Mouse (Mus musculus) layer of hippocampus, postnatal 36 days (tissue): ENCODE data around the gene Eif4h. TPM values are rescaled to one million over a fixed set of nuclear protein-coding genes. Genes with fewer than 3 reads are reported as not detected.
A peak's percentile ranks its signal among the peaks of the same experiment; 100 is the strongest.

ENCODE experiments used
- DNase-seq, 2 experiments: peaks; one replicate each; pipeline ENCODE4 v3.0.0; 2022
- total RNA-seq, 2 experiments: library from RNA; stranded (reverse); gene quantifications; 2 replicates each; pipeline ENCODE4 v1.2.3; 2021

Gene Eif4h
- total RNA-seq, 2 experiments from 2014 or later: 304 to 317 TPM

- no peak for DNase-seq
These were observed 8.1 kb upstream of the Eif4h start for GRCm38 (mm10) chr5:134647394-134647793.

- DNase-seq: no peak
These were observed 7.2 kb upstream of the Eif4h start for GRCm38 (mm10) chr5:134646461-134646860.

- DNase-seq: no peak
These were observed 5.4 kb upstream of the Eif4h start for GRCm38 (mm10) chr5:134644643-134645118.

- DNase-seq: no peak
These were observed 4.8 kb upstream of the Eif4h start for GRCm38 (mm10) chr5:134644121-134644520.

DNA sequence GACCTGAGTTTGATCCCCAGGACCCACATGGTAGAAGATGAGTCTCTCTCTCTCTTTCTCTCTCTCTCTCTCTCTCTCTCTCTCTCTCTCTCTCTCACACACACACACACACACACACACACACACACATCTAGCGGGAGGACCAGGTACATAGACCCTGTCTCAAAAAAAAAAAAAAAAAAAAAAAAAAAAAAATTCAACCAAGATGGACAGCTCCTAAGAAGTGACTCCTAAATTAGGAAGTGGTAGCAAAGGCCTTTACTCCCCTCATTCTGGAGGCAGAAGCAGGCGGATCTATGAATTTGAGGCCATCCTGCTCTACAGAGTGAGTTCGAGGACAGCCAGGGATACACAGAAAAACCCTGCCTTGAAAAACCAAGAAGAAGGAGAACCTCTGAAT lies 1.1 kb upstream of the Eif4h start:
- no peak for DNase-seq

DNA sequence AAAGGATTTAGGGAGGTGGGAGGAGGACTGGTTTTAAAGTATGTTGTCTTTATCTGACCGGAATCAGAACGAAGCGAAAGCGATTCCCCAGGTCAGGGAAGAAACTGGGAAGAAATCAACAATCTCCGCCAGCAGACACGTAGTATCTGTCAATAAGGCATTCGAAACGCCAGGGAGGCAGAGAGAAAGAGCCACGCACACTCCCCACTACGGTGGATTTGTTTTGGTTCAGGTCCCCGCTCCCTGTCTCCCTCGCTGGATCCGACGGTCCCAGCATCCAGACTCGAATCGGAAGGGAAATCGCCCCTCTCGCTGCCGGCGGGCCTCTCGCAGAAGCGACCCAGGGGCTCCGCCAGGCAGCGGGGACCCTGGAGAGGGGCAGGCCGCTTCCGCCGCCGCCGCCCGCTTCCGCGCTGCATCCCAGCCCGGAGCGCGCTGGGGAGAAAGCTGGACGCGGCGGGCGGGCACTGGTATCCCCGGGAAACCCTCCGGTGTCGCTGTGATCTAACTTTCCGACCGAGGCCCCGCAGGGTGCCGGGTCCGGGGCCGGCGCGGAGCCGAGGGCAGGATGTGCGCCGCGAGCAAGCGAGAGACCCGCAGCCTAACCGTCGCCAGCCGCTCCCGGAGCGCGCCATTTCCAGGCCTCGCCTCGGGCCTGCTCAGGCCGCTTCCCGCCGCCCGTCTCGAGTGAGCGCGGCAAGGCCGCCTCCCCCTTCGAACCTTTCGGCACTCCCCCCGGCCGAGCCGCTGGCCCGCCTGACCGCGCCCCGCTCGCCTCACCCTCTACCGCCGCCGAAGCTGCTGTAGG lies 625 bp downstream of the Eif4h start:
- DNase-seq: peak in 1 of 2 experiments; percentile 18

DNA sequence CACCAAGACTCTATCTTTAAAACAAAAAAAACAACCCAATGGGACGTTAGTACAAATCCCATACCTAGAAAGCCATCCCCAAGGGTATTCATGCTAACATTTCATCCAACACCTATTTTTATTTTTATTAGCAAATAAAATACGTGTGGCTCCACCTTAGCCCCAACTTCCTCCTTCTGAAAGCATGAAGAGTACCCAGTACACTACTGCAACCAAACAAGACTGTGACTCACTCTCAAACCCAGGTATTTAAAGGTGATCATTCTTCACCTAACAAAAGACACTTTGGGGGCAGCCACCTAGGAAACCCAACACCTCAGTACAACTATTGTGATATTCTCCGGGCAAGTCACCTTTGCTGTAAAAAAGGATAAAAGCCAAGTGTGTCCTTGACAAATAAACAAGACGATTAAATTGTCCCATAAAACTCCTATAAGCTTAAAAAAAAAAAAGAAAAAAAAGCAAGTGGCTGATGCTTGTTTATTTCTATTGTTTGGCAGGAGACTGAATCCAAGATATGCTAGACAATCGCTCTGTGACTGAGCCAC lies 1.4 kb downstream of the Eif4h start:
- DNase-seq: no peak

- DNase-seq: no peak
These were observed 6.4 kb downstream of the Eif4h start for GRCm38 (mm10) chr5:134632841-134633240.

GRCm38 (mm10) chr5:134630835-134631234 lies 8.5 kb downstream of the Eif4h start:
- no peak for DNase-seq

- DNase-seq: no peak
These were observed 9.8 kb downstream of the Eif4h start for GRCm38 (mm10) chr5:134629508-134629907.

GRCm38 (mm10) chr5:134622069-134622468 lies 17.2 kb downstream of the Eif4h start:
- peak; percentile 77 to 78 for DNase-seq

GRCm38 (mm10) chr5:134621099-134621640 lies 18.1 kb downstream of the Eif4h start:
- no peak for DNase-seq

- no peak for DNase-seq
These were observed 18.8 kb downstream of the Eif4h start for GRCm38 (mm10) chr5:134620457-134620856.

DNA sequence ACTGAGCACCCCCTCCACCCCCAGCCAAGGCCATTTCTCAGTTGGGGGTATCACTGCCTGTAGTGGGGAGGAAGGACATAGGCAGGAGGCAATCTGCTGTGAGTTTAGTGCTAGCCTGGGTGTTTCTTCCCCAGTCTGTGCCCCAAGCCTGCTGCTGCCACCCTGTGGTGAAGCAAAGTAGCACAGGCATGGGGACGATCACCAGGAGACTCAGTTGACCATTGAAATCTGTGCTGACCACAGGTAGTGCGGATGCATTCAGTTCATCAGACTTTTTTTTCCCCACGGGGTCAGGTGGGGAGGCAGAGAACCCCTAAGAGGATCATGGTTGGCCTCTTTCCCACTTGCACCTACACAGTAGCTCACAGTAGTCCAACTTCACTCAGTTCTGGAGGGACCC lies 22.2 kb downstream of the Eif4h start:
- DNase-seq: peak; percentile 55 to 58

DNA sequence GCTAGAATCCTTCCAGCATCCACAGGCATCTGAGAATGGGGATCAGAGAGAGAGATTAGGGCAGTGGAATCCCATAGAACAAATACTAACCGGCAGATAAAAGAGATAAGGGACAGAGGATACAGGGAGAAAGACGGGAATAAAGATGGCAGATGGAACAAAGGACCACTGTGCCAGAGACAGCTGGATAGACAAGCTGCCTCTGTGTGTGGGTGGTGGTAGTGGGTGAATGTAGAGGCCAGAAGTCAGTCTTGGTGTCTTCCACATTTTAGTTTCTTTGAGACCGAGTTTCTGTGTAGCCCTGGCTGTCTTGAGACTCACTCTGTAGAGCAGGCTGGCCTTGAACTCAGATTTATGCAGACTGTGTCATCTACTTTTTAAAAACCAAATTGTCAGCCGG lies 23.5 kb downstream of the Eif4h start:
- no peak for DNase-seq

DNA sequence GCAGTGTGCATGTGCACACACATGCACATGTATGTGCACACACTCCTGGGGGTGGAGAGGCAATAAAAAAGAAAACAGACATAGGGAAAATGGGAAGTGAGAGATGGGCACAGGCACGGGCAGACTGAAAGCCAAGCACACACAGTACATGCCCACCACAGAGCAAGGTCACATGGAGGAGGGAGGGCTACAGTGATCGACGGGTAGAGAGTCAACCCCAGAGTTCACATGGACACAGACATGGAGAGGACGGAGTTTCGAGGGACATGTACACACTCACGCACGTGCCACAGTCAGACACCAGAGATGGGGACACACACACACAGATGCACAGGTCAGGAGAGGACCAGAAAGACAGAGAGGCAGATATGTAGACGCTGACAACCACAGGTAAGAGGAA lies 23.9 kb downstream of the Eif4h start:
- DNase-seq: no peak

GRCm38 (mm10) chr5:134614802-134615201 lies 24.5 kb downstream of the Eif4h start, which contains the start of gene Lat2:
Gene Lat2, minus strand, starts transcription at chr5:134615025.
- DNase-seq: no peak

DNA sequence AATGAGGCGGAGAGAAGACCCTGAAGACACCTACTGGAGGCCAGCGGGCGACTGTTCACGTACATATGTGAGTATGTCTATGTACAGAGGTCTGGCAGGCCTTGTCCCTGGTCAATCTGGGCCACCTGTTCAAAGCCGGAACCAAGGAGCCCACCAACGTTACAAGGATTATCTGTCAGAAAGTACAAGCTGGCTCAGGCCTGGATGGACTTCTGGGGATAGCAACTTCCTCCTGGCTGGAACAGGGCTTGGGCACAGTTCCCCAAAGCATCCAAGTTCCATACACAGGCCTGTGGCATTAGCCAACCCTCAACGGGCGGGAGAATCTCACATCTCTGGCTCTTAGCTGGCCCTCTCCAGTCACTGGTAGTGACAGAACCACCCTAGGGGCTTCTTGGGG lies 25.0 kb downstream of the Eif4h start:
- no peak for DNase-seq

DNA sequence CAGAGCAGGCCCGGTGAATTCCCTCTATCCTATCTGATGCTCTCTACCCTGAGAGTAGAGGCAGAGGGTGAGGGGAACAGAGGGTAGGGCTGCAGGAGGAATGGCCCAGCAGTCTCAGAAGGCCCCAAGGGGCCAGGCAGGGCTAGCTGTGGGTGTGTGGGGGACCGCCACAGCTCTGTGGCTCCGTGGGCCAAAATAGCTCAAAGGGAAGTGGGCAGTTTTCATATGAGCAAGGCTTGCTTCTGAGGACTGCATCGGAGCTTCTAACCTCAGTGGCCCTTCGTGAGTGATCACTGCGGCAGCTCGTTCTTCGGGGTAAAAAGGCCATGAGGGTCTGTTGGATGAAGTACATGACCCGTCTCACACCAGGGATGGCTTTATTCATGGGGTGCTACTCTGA lies 25.6 kb downstream of the Eif4h start:
- no peak for DNase-seq

DNA sequence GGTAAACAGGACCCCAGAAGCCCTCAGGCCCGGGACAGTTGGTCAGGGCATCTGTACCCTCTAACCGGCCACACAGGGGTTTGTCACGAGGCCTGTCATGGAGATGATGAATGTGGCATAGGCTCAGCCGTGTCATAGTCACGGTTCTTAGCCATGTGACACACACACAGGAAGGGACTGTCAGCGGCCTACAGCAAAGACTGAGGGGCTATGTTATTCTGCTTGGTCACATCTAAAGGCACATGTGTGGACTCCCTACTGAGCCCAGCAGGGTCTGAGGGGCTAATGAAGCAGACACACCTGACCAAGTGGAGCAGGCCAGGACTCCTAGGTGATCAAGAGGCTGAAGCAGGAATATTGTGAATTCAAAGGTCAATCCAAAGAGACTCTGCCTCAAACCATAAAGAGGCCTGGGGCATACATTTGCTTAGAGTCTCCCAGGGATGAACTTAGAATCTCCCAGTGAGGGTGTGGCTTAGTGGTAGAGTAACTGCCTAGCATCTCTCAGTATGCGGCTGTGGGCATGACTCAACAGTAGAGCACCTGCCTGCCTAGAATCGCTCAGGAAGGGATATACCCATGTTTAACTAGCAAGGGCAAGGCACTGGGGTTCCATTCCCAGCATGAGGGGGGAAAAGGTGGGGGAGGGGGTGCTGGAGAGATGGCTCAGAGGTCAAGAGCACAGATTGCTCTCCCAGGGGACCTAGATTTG lies 27.3 kb downstream of the Eif4h start:
- no peak for DNase-seq

DNA sequence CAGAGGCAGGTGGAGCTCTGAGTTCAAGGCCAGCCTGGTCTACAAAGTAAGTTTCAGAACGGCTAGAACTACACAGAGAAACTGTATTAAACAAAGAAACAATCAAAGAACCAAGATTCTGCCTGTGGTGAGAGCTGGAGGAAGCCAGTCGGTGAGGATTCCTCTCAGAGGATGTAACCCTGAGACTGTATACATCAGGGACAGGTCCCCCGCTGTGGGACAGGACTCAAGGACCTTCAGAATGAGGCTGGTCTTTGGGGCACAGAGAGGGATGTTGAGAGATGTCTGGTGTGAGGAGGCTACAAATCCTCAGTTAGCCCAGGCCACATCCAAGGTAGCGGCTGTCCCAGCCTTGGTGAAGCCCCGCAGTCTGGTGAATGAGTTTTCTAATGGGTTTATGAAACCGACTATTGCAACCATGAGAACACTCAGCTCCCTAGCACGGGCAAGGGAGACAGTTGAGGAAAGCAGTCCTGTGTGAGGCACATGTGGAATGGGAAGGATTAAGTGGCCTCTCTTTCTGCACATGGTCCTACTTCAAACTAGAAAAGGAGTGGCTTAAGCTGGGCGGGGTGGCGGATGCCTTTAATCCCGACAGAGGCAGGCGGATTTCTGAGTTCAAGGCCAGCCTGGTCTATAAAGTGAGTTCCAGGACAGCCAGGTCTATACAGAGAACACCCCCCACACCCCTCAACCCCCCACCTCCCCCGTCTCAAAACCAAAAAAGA lies 29.2 kb downstream of the Eif4h start:
- no peak for DNase-seq

DNA sequence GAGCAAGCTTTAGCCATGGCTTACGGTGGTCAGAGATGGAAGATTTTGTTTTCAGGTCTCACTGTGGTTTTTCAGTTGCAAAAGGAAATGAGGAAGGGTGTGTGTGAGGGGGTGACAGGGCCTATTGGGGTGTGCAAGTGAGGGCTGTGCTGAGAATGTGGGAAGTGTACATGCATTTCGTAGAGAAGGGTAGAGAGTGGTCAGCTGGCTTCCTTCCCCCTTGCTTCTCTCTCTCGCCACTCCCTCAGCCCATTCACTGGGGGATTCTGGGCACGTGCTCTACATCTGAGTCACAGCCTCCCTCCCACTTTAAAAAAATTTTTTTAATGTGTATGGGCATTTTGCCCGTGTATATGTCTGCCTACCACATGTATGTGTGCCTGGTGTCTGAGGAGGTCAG lies 32.2 kb downstream of the Eif4h start:
- no peak for DNase-seq
